Mouse (Mus musculus) hindbrain, embryonic 12.5 days (tissue): Measurements from ENCODE around the gene Flt1. TPM values are rescaled to one million over a fixed set of nuclear protein-coding genes. Genes with fewer than 3 reads are reported as not detected.

Experiments
- ATAC-seq: fragments of 200-750 bp; cut with Nextera tagmentation; 2 replicates; pipeline ENCODE4 v1.8.0; 2017; ENCODE audit warnings: moderate TSS enrichment; ENCODE audit not compliant: low FRiP score
- H3K27ac ChIP-seq: fragments of 300-500 bp; sonication (generic); 2 replicates; pipeline ENCODE4 v1.5.1; 2016; ENCODE audit warnings: mild to moderate bottlenecking
- H3K27me3 ChIP-seq: fragments of 300-500 bp; sonication (generic); 2 replicates; pipeline ENCODE4 v1.6.1; 2016; ENCODE audit warnings: mild to moderate bottlenecking
- H3K36me3 ChIP-seq: fragments of 300-500 bp; sonication (generic); 2 replicates; pipeline ENCODE4 v1.6.1; 2016; ENCODE audit warnings: mild to moderate bottlenecking
- H3K4me1 ChIP-seq: fragments of 300-500 bp; sonication (generic); 2 replicates; pipeline ENCODE4 v1.6.1; 2016
- H3K4me2 ChIP-seq: fragments of 300-500 bp; sonication (generic); replicated peaks from 2 replicates; pipeline ENCODE4 v1.6.1; 2016; ENCODE audit warnings: mild to moderate bottlenecking
- H3K4me3 ChIP-seq: fragments of 300-500 bp; sonication (generic); 2 replicates; pipeline ENCODE4 v1.5.1; 2016; ENCODE audit warnings: mild to moderate bottlenecking
- H3K9ac ChIP-seq: fragments of 300-500 bp; sonication (generic); 2 replicates; pipeline ENCODE4 v1.6.1; 2016; ENCODE audit warnings: mild to moderate bottlenecking, moderate library complexity
- H3K9me3 ChIP-seq: fragments of 300-500 bp; sonication (generic); replicated peaks from 2 replicates; pipeline ENCODE4 v1.6.1; 2016; ENCODE audit warnings: mild to moderate bottlenecking
- WGBS: fragments of 180-500 bp; shearing (Covaris S2); methylation state at CpG from one replicate; pipeline ENCODE4 v1.1.7; 2016; 5-methylcytosine and 5-hydroxymethylcytosine counted together
- polyA plus RNA-seq: library from polyadenylated mRNA; unstranded; fragments of >200 nt; fragmentation: Nextera tagmentation; extraction: Ambion mirVana; gene quantifications from 2 replicates; pipeline ENCODE4 v1.2.1, GENCODE M21; 2016

Gene Flt1
- polyA plus RNA-seq, 1 experiment from 2014 or later, result 14.6 TPM

DNA sequence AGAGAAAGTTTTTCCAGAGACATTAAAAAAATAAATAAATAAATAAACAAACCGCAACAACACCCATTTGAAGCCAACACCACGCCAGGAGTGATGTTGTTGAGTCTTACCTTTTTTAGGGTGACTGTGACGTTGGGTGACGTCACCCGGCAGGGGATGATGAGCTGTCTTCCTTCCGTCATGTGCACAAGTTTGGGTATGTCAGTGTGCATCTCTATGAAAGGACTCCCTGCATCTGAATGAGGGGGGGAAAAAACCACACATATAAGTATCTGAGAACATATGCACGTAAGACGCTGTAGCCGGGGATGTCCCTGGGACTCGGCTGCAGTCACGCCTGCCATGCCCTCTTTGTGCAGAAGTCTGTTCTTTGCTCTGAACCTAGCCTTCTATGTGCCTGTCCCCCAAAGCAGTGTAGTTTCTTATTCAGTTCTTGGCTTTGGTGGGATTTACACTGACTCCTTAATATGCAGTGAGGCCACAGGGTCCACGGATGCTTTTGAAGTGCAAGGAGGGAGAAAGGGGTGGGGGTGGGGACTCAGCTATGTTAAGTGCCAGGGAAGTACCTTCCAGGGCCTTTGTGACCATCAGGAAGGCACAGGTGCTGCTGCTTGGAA lies 42.0 kb downstream of the Flt1 start:
- no peak overlapping the region for H3K4me2 ChIP-seq
- WGBS, result 88% methylated on average over 12 of the region's 12 CpGs
- no peak for ATAC-seq
- no peaks in the 10 kb centered on the region for H3K27me3 ChIP-seq
- no peaks in the 10 kb centered on the region for H3K36me3 ChIP-seq
- no peak overlapping the region for H3K4me3 ChIP-seq
- H3K27ac ChIP-seq, result no peak overlapping the region
- peaks cover 4% of the 10 kb centered on the region; the same call in 1 of the 2 replicates for H3K4me1 ChIP-seq
- no peaks in the 10 kb centered on the region for H3K9me3 ChIP-seq
- H3K9ac ChIP-seq, result no peak overlapping the region

DNA sequence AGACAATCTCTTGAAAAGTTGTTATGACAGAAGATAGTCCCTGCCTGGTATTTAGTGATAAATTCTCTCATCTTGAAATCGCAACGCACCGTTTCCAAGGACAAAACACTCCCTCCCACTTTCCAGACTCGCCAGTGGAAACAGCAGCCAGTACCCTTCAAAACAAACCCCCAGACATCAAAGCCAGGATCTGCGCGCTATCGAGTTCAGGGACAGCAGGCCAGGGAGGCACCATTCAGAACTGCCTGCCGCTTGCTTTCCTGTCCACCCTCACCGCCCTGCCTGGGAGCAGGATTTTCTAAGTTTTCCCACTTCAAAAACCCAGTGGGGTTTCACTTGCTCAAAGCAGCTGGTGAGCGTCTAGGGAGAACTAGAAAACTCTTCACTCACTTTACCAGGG lies 44.6 kb downstream of the Flt1 start:
- Histone ChIP-seq H3K36me3 (no peaks in the 10 kb centered on the region), H3K4me3 (no peak overlapping the region), H3K27ac (no peak overlapping the region), H3K9ac (no peak overlapping the region), H3K4me1 (peaks cover 4% of the 10 kb centered on the region; the same call in 1 of the 2 replicates), H3K4me2 (no peak overlapping the region), H3K27me3 (no peaks in the 10 kb centered on the region), H3K9me3 (no peaks in the 10 kb centered on the region)
- WGBS, result 35% methylated on average over 10 of the region's 10 CpGs
- ATAC-seq, result no peak

DNA sequence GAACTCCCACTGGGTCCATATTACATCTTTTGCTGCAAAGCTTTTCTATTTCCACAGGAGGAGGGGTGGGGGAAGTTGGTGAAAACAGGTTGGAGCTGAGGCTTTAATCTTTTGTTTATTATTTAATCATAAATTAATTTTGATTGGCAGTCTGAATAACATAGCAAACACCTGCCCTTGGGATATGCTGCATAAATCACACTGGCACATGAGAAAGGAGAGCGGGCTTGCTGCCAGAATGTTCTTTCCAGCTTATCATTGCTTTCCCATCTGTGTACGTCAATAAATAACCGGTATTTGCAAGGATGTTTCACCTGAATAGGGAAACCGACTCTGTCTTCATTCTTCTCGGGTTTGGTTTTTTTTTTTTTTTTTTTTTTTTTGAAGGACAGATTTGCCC lies 45.1 kb downstream of the Flt1 start:
- no peaks in the 10 kb centered on the region for H3K36me3 ChIP-seq
- no peaks in the 10 kb centered on the region for H3K9me3 ChIP-seq
- no peak overlapping the region for H3K27ac ChIP-seq
- no peaks in the 10 kb centered on the region for H3K27me3 ChIP-seq
- peaks cover 4% of the 10 kb centered on the region; the same call in 1 of the 2 replicates for H3K4me1 ChIP-seq
- ATAC-seq, result no peak
- no peak overlapping the region for H3K4me3 ChIP-seq
- H3K4me2 ChIP-seq, result no peak overlapping the region
- 63% methylated on average over 5 of the region's 5 CpGs for WGBS
- H3K9ac ChIP-seq, result no peak overlapping the region

DNA sequence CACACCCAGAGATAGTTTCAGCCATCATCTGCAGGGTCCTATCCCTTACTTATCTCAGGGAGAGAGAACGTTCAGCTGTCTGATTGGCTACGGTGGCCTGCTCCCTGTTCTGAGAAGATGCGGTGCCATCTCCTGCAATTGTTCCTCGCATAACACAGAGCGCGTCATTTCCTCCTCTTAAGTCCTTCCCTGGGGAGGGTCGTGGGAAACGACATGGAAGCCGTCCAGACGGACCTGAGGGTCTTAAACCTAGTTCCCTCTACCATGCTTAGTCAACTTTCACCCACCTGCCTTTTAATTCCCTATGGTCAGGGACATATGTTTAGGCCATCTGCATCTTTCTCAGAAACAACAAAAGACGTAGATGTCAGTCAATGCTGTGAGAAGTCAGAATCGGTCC lies 46.5 kb downstream of the Flt1 start:
- Histone ChIP-seq H3K4me1 (peaks cover 4% of the 10 kb centered on the region; the same call in 1 of the 2 replicates), H3K27me3 (no peaks in the 10 kb centered on the region), H3K36me3 (no peaks in the 10 kb centered on the region), H3K9me3 (no peaks in the 10 kb centered on the region), H3K4me3 (no peak overlapping the region), H3K27ac (no peak overlapping the region), H3K4me2 (no peak overlapping the region), H3K9ac (no peak overlapping the region)
- WGBS, result 80% methylated on average over 12 of the region's 12 CpGs
- no peak for ATAC-seq

DNA sequence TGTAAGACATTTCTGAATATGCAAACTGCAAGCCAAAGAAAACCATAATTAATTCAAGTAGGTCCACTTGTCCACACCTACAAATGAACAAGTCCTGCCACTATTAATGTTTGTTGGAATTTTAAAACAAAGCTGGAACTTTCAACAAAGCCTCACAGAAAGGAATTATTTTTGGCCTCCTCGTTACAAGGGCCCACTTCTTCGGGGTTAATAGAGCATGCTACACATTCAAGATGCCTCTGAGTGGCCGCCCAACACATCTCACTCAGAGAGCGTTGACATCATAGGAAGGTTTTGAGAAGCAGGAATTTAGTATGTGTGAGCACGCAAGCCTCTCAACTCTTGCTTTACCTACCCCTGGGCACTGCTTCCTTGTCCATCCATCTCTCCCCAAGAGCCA lies 50.0 kb downstream of the Flt1 start:
- ATAC-seq, result no peak

DNA sequence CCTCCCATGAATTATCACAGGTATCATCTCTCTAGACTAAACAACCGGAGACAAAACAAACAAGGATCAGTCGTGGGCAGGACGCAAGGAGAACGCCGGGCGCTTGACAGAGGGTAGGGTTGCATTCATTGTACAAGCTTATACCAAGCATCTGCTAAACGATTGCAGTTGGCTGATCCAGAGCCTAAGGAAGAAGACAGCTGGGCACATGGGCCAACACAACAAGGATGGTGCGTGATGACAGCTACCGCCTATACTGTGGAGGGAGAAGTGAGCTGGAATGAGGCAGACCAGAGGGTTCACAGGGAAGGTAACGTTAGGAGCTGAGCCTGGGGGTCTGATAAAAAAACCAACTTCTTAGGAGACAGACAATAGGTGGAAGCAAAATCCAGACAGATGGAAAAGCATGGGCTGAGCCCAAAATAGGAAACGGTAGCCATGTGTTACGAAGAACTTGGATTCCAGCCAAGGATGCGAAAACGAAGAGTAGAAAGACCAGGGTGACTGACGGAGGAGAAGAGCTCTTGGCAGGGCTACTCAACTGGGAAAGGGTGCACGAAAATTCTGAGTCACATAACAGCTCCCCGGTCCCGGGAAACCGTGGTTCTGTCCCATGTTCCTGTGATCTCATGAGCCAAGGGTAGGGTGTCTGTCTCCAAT lies 53.9 kb downstream of the Flt1 start:
- Histone ChIP-seq H3K36me3 (no peaks in the 10 kb centered on the region), H3K4me3 (no peak overlapping the region), H3K27ac (no peak overlapping the region), H3K4me2 (no peak overlapping the region), H3K4me1 (no peaks in the 10 kb centered on the region), H3K9ac (no peak overlapping the region), H3K27me3 (no peaks in the 10 kb centered on the region), H3K9me3 (no peaks in the 10 kb centered on the region)
- ATAC-seq, result no peak
- 85% methylated on average over 19 of the region's 19 CpGs for WGBS

More for the DNA sequence above, 50.0 kb downstream of the Flt1 start:
- Histone ChIP-seq H3K9ac (no peak overlapping the region), H3K4me2 (no peak overlapping the region), H3K9me3 (no peaks in the 10 kb centered on the region), H3K27ac (no peak overlapping the region), H3K36me3 (no peaks in the 10 kb centered on the region), H3K4me1 (no peaks in the 10 kb centered on the region), H3K4me3 (no peak overlapping the region), H3K27me3 (no peaks in the 10 kb centered on the region)
- 80% methylated on average over 5 of the region's 5 CpGs for WGBS

DNA sequence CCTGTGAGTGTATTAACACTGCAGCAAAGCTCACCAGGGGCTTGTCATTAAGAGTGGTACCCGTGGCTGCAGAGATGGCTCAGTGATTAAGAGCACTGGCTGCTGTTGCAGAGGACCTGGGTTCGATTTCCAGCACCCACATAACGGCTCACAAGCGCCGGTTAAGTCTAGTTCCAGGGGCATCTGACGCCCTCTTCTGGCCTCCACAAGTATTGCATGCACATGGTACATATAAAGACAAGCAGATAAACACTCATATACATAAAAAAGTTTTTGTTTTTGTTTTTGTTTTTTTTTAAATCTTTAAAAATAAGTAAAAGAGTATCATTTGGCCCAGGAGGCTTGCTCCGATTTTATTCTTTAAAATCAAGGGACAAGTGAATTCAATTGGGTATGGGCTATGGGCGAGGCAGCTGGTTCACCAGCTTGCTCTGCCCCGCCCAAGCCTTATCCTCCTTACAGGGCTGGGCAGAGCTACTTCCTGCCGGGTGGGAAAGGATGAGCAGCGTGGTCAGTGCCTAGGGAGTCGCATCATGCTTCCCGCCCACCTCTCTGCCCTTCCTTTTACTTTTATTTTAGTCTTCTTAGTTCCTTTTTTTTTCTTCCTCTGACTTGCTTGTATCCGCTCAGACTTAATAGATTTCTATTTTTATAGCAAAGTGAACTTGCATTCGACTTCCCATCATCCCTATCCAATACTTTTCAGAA lies 57.0 kb downstream of the Flt1 start:
- no peak for ATAC-seq
- WGBS, result 91% methylated on average over 15 of the region's 15 CpGs
- H3K4me2 ChIP-seq, result no peak overlapping the region

DNA sequence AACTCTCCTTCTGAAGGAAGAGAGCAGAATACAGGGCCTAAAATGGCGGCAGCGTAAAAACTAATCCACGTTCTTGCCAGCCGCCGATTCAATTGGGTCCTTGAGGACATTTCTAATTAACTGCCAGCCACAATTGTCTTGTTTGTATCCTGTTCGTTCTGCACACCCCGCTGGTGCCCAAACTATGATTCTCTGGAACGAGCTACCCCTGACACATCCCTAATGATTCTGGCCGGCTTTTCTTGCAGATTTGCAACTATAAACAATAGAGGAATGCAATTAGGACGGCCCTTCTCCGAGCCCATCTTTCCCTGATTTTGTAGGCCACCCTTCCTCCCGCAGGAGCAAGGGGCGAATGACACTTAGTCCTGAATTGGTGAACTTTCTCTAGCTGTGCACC lies 59.9 kb downstream of the Flt1 start:
- Histone ChIP-seq H3K4me1 (no peaks in the 10 kb centered on the region), H3K27me3 (no peaks in the 10 kb centered on the region), H3K4me2 (no peak overlapping the region), H3K4me3 (no peak overlapping the region), H3K9ac (no peak overlapping the region), H3K27ac (no peak overlapping the region), H3K9me3 (no peaks in the 10 kb centered on the region), H3K36me3 (no peaks in the 10 kb centered on the region)
- no peak for ATAC-seq
- WGBS, result 90% methylated on average over 13 of the region's 13 CpGs

More for the DNA sequence above, 57.0 kb downstream of the Flt1 start:
- Histone ChIP-seq H3K36me3 (no peaks in the 10 kb centered on the region), H3K4me3 (no peak overlapping the region), H3K27me3 (no peaks in the 10 kb centered on the region), H3K9me3 (no peaks in the 10 kb centered on the region), H3K27ac (no peak overlapping the region), H3K9ac (no peak overlapping the region), H3K4me1 (no peaks in the 10 kb centered on the region)

DNA sequence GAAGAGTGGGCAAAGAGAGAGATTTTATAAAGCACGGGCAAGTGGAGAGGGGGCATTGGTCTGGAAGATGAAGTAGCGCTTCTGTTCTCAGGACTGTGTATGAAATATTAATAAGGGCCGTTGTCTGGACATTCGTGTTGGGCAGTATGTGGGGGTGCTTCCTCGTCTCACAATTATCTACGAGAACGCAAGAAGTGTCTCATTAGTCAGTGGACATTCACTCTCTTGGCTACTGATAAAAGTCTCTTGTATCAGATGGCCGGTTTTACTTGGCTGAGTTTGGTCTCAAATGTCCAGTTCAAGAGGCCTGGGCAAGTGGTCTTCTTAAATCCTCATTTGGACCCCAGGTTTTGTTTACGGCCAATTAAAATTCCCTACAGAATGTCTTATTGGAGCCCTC lies 60.4 kb downstream of the Flt1 start:
- Histone ChIP-seq H3K9ac (no peak overlapping the region), H3K4me1 (no peaks in the 10 kb centered on the region), H3K4me3 (no peak overlapping the region), H3K36me3 (no peaks in the 10 kb centered on the region), H3K4me2 (no peak overlapping the region), H3K9me3 (no peaks in the 10 kb centered on the region), H3K27me3 (no peaks in the 10 kb centered on the region), H3K27ac (no peak overlapping the region)
- no peak for ATAC-seq
- 90% methylated on average over 9 of the region's 9 CpGs for WGBS

DNA sequence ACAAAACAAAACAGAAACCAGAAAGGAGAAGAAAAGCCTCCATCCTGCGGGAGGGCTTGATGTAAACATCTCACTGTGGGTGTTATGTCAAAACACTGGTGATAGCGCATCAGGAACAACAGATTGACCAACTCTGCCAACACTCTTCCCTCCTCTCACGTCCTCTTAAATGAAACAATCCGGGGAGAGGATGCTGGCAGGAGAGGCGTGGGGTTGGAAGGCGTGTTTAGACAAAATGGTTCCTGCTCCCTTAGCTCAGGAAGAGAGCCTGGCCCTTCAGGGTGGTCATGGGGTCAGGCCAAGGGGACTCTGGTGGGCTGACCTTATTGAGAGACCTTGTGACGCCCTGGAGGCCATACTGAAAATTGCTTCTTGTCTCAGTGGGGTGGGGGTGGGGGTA lies 65.9 kb downstream of the Flt1 start:
- Histone ChIP-seq H3K27me3 (no peaks in the 10 kb centered on the region), H3K4me1 (peaks cover 4% of the 10 kb centered on the region; the same call in 1 of the 2 replicates), H3K27ac (no peak overlapping the region), H3K9ac (no peak overlapping the region), H3K4me3 (no peak overlapping the region), H3K4me2 (no peak overlapping the region), H3K9me3 (no peaks in the 10 kb centered on the region), H3K36me3 (no peaks in the 10 kb centered on the region)
- 79% methylated on average over 7 of the region's 7 CpGs for WGBS
- ATAC-seq, result no peak

DNA sequence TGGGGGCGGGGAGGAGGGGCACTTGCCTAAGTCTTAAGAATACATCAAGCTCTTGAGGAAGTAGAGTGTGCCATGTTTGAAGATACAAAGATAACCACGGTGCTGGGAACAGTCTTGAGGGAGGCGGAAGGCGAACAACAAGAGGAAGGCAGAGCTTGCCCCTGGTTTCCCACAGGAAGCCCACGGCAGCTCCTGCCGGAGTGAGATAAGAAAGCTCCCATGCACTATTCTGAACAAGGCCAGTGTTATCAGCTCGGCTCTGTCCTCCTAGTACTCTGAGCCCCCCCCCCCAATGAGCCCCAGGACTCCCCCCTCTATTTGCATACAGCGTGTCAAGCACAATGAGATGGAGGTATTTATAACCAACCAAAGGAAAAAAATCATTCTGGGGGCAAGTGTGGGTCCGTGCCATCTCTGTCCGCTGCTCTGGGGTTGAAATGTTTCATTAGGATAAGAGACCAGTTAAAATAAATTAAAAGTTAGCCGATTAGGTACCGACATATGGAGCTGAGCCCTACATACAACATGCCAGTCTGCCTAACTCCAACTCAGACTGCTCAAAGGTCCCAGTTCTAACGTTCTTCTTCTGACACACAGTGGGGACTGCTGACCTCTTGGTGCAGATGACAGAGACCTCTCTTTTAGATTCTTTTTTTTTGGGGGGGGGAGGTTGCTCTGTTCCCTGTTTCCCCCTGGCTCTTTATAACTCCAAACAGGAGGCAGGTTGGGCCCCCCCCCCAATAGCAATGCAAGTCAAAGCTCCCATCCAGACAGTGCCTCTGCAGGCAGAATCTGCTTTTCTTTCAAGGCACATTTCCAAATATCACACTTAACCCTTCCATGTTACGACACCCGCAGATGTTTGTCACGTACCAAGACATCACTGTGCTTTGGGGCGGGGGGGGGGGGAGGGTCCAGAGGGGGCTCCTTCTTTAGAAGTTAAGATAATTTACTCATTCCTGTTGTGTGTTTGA lies 67.6 kb downstream of the Flt1 start:
- no peaks in the 10 kb centered on the region for H3K36me3 ChIP-seq
- no peak overlapping the region for H3K9ac ChIP-seq
- no peak overlapping the region for H3K27ac ChIP-seq
- WGBS, result 71% methylated on average over 17 of the region's 17 CpGs
- H3K9me3 ChIP-seq, result peaks cover 4% of the 10 kb centered on the region; the same call in 1 of the 2 replicates
- H3K4me1 ChIP-seq, result peaks cover 4% of the 10 kb centered on the region; the same call in 1 of the 2 replicates
- ATAC-seq, result no peak
- no peak overlapping the region for H3K4me2 ChIP-seq
- no peaks in the 10 kb centered on the region for H3K27me3 ChIP-seq
- H3K4me3 ChIP-seq, result no peak overlapping the region

DNA sequence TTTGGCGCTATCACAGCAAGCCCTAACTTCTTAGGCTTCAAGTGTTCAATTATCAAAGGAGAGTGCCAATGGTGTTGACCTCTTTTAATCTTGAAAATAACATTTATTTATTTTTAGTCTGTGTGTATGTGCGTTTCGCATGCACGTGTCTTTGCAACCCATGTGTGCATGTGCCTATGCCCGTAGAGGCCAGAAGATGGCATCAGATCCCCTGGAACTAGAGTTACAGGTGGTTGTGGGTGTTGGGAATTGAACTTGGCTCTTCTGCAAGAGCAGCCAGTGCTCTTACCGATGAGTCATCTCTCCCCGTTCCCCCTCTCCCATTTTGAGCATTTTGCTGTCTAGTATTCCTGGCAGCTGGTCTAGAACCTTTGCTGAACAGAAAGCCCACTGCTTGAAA lies 70.0 kb downstream of the Flt1 start:
- Histone ChIP-seq H3K9ac (no peak overlapping the region), H3K4me2 (no peak overlapping the region), H3K4me3 (no peak overlapping the region), H3K36me3 (no peaks in the 10 kb centered on the region), H3K27ac (no peak overlapping the region), H3K27me3 (no peaks in the 10 kb centered on the region), H3K4me1 (peaks cover 4% of the 10 kb centered on the region; the same call in 1 of the 2 replicates), H3K9me3 (peaks cover 4% of the 10 kb centered on the region; the same call in 1 of the 2 replicates)
- no peak for ATAC-seq
- WGBS, result 82% methylated on average over 7 of the region's 7 CpGs
